Mouse (Mus musculus) MEL (cell line): ENCODE data around the gene Eri3. TPM values are rescaled to one million over a fixed set of nuclear protein-coding genes. Genes with fewer than 3 reads are reported as not detected.
A peak's percentile ranks its signal among the peaks of the same experiment; 100 is the strongest.

Experiments used
- DNase-seq: peaks from one replicate; pipeline ENCODE4 v3.0.0; 2011; ENCODE audit warnings: low read depth, low spot score
- H3K27ac ChIP-seq: 2 replicates; pipeline ENCODE4 v1.5.1; 2012; ENCODE audit warnings: low read depth, mild to moderate bottlenecking, control low read depth, low read length, moderate library complexity; ENCODE audit not compliant: control insufficient read depth
- H3K27me3 ChIP-seq, 2 experiments: fragments of 150-350 bp in 1 of 2; sonication (generic) in 1 of 2; 2 replicates each; pipeline ENCODE4 v1.6.1; 2012; ENCODE audit warnings: low read length in 2 of 2, mild to moderate bottlenecking in 2 of 2, improper control_type of control experiment in 1 of 2, moderate library complexity in 1 of 2; ENCODE audit not compliant: insufficient read depth in 2 of 2, control insufficient read depth in 1 of 2
- H3K36me3 ChIP-seq, 2 experiments: 2 replicates each; pipeline ENCODE4 v1.6.1; 2012 to 2014; ENCODE audit warnings: low read length in 2 of 2, improper control_type of control experiment in 1 of 2, inconsistent platforms in 1 of 2, mild to moderate bottlenecking in 1 of 2; ENCODE audit not compliant: insufficient read depth in 2 of 2, control insufficient read depth in 1 of 2
- H3K4me1 ChIP-seq, 2 experiments: fragments of 150-350 bp in 1 of 2; sonication (generic) in 1 of 2; 2 replicates each; pipeline ENCODE4 v1.6.1; 2012; ENCODE audit warnings: low read length in 2 of 2, improper control_type of control experiment in 1 of 2, mild to moderate bottlenecking in 1 of 2; ENCODE audit not compliant: insufficient read depth in 2 of 2, control insufficient read depth in 1 of 2
- H3K4me3 ChIP-seq, 2 experiments: fragments of 150-350 bp in 1 of 2; sonication (generic) in 1 of 2; 2 replicates each; pipeline ENCODE4 v1.5.1; 2012; ENCODE audit warnings: low read depth in 2 of 2, low read length in 2 of 2, mild to moderate bottlenecking in 2 of 2, moderate library complexity in 2 of 2, control low read depth in 1 of 2, improper control_type of control experiment in 1 of 2; ENCODE audit not compliant: control insufficient read depth in 1 of 2, insufficient read depth in 1 of 2
- H3K79me2 ChIP-seq: 2 replicates; pipeline ENCODE4 v1.6.1; 2012; ENCODE audit warnings: mild to moderate bottlenecking, low read length, moderate library complexity; ENCODE audit not compliant: control insufficient read depth, poor library complexity, insufficient read depth
- H3K9ac ChIP-seq: 2 replicates; pipeline ENCODE4 v1.6.1; 2012; ENCODE audit warnings: low read depth, mild to moderate bottlenecking, control low read depth, low read length, moderate library complexity; ENCODE audit not compliant: control insufficient read depth, poor library complexity, severe bottlenecking
- H3K9me3 ChIP-seq: fragments of 150-350 bp; sonication (generic); replicated peaks from 2 replicates; pipeline ENCODE4 v1.6.1; 2012; ENCODE audit warnings: mild to moderate bottlenecking, low read length, improper control_type of control experiment, moderate library complexity; ENCODE audit not compliant: insufficient read depth
- CTCF ChIP-seq, 3 experiments: IDR thresholded peaks in 2 of 3; conservative IDR thresholded peaks in 1 of 3; 2 replicates each; pipeline ENCODE4 v1.5.1; 2011 to 2012; ENCODE audit warnings: low read length in 3 of 3, low read depth in 2 of 3, mild to moderate bottlenecking in 2 of 3, improper control_type of control experiment in 1 of 3, inconsistent platforms in 1 of 3, mixed read lengths in 1 of 3, moderate library complexity in 1 of 3; ENCODE audit not compliant: control insufficient read depth in 1 of 3, insufficient read depth in 1 of 3, poor library complexity in 1 of 3, severe bottlenecking in 1 of 3
- EP300 ChIP-seq, 2 experiments: IDR thresholded peaks; 2 replicates each; pipeline ENCODE4 v1.6.1; 2011; ENCODE audit warnings: improper control_type of control experiment in 2 of 2, low read length in 2 of 2, low read depth in 1 of 2, mild to moderate bottlenecking in 1 of 2
- GATA1 ChIP-seq: IDR thresholded peaks from 2 replicates; pipeline ENCODE4 v1.6.1; 2011; ENCODE audit warnings: low read depth, low read length, improper control_type of control experiment
- MAZ ChIP-seq: IDR thresholded peaks from 2 replicates; pipeline ENCODE4 v1.6.1; 2012; ENCODE audit warnings: low read depth, mild to moderate bottlenecking, inconsistent platforms, low read length, improper control_type of control experiment
- MEF2A ChIP-seq: IDR thresholded peaks from 2 replicates; pipeline ENCODE4 v1.6.1; 2014; ENCODE audit warnings: low read depth, mild to moderate bottlenecking, inconsistent platforms, low read length, improper control_type of control experiment; ENCODE audit not compliant: poor library complexity, insufficient replicate concordance, severe bottlenecking; ENCODE audit errors: extremely low read depth
- POLR2AphosphoS2 ChIP-seq: IDR thresholded peaks from 2 replicates; pipeline ENCODE4 v1.6.1; 2011; ENCODE audit warnings: low read length, improper control_type of control experiment
- RCOR1 ChIP-seq: IDR thresholded peaks from 2 replicates; pipeline ENCODE4 v1.6.1; 2012; ENCODE audit warnings: low read depth, mild to moderate bottlenecking, inconsistent platforms, low read length, improper control_type of control experiment
- SIN3A ChIP-seq: IDR thresholded peaks from 2 replicates; pipeline ENCODE4 v1.6.1; 2012; ENCODE audit warnings: low read length, improper control_type of control experiment, inconsistent platforms
- TBP ChIP-seq: IDR thresholded peaks from 2 replicates; pipeline ENCODE4 v1.8.0; 2011; ENCODE audit warnings: low read depth, low read length, improper control_type of control experiment
- USF1 ChIP-seq: IDR thresholded peaks from 2 replicates; pipeline ENCODE4 v1.6.1; 2014; ENCODE audit warnings: low read depth, mild to moderate bottlenecking, inconsistent platforms, low read length, improper control_type of control experiment, moderate library complexity
- ZMIZ1 ChIP-seq: IDR thresholded peaks from 2 replicates; pipeline ENCODE4 v1.6.1; 2012; ENCODE audit warnings: low read depth, mild to moderate bottlenecking, inconsistent platforms, low read length, improper control_type of control experiment, moderate library complexity
- polyA plus RNA-seq, 2 experiments: library from polyadenylated mRNA; stranded (reverse) in 1 of 2; unstranded in 1 of 2; fragments of >175 nt in 1 of 2; fragments of >200 nt in 1 of 2; gene quantifications; 2 replicates each; pipeline versions ENCODE4 v1.2.1 to v1.2.4; 2012; ENCODE audit warnings: low replicate concordance in 2 of 2, low read depth in 1 of 2; ENCODE audit not compliant: insufficient read length in 2 of 2, insufficient read depth in 1 of 2, missing spikeins in 1 of 2
- total RNA-seq: library from RNA; depleted of rRNA; stranded (reverse); fragments of 300-350 nt; gene quantifications from 2 replicates; pipeline ENCODE4 v1.2.3, GENCODE M21; 2012

The Eri3 gene
- total and polyA plus RNA-seq, 3 experiments: 36.7 to 63.9 TPM; not detected in 1

DNA sequence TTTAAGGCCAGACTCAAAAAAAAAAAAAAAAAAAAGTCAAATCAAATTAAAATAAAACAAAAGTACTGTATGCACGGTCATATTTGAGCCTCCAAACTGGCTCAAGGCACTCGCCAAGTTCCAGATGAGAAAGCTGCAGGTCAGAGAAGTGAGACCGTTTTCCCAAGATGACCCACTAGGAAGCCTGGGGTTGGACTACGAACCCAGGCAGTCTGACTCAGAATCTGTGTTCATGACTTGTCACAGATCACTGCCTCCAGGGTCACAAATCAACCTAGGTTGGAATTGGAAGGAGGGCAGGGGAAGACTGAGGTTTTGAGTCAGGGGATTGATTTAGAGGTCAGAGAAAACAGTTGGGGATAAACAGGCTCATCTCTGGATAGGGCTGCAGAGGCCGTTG lies 9.6 kb upstream of the Eri3 start (continued):
- no peak for TF ChIP-seq POLR2AphosphoS2

DNA sequence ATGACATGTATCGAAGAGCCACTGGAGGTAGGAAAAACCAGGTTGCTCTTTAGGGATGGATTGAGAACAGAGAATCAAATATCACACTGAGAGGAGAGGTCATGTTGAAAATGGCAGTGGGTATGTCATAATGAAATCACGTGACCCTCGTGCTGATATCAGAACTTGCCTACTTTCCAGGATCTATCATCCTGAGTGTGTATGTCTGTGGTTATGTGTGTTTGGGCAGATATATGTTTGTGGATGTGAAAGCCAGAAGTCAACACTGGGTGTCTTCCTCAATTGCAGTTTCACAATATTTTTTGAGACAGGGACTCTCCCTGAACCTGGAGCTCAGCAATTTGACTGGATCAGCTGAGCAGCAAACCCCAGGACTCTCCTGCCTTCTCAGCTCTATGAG lies 4.7 kb upstream of the Eri3 start:
- H3K9me3 ChIP-seq: no peaks in the 10 kb centered on the region
- H3K4me3 ChIP-seq: no peak overlapping the region
- peaks cover under 1% of the 10 kb centered on the region; the same call in 1 of the 2 replicates for H3K79me2 ChIP-seq
- no peak for DNase-seq
- TF ChIP-seq SIN3A: no peak
- H3K4me1 ChIP-seq: peaks cover 0 to 12% of the 10 kb centered on the region in 2 experiments; a peak in 3 of 4 replicates
- no peak overlapping the region for H3K27ac ChIP-seq
- no peak overlapping the region for H3K9ac ChIP-seq
- peaks cover 0 to 14% of the 10 kb centered on the region in 2 experiments; a peak in 2 of 4 replicates for H3K36me3 ChIP-seq
- 0 out of 4 replicates have a peak, but pooled peaks cover 0 to 1% of the 10 kb centered on the region in 2 experiments for H3K27me3 ChIP-seq

DNA sequence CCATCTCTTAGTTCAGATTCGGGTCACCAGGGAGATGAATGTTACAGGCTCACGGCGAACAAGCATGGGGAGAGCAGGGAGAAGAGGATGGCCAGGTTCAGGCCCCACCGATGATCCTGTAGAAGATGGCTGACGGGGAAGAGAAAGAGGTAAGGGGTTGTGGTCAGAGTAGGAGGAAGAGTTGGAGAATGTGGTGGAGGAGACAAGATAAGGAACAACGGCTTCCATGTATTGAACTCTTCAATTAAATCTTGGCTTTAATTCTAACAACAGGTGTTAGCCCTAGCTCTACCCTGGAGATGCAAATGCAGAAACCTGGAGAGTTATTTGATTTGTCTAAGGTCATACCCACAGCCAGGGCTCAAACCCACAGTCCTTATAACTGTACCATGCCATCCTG lies 3.5 kb upstream of the Eri3 start:
- TF ChIP-seq GATA1 (peak; percentile 24; the same call in 1 of the 2 replicates), EP300 (IDR thresholded peaks at IDR 0.05; ENCODE audit: low read depth in 1 of 2, low read length in 2 of 2) (peak in 1 of 2 experiments; percentile 57; a peak in 2 of 4 replicates), RCOR1 (peak; percentile 52; the same call in 1 of the 2 replicates), MEF2A (no peak), TBP (no peak)
- no peak for DNase-seq
- peaks cover 0 to 19% of the 10 kb centered on the region in 2 experiments; a peak in 2 of 4 replicates for H3K36me3 ChIP-seq

DNA sequence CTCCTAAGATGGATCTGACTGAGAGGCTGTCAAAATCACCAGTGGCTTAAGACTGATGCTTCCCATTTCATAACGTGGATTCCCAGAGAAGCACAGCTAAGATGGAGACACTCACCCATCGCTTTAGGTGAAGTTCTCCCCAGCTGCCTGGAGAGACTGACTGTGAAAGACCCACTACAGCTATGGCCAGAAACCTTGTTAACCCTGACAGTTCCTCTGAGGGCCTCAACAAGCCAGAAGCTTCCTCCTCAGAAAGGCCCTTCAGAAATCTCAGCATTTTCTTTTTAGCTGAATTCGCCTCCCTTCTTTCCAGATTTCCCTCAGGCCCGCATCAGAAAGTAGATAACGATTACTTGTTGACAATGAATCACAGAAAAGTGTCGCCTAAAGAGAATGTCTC lies 589 bp upstream of the Eri3 start:
- peak overlapping the region; percentile 41 to 43 for H3K4me3 ChIP-seq
- H3K36me3 ChIP-seq: peaks cover 0 to 21% of the 10 kb centered on the region in 2 experiments; a peak in 2 of 4 replicates
- no peak for TF ChIP-seq MAZ
- no peak for TF ChIP-seq ZMIZ1
- no peak for TF ChIP-seq CTCF (IDR thresholded peaks at IDR 0.05 in 2 of 3, conservative IDR thresholded peaks at IDR 0.05 in 1 of 3; ENCODE audit: control insufficient read depth in 1 of 3, insufficient read depth in 1 of 3, low read depth in 2 of 3, low read length in 3 of 3, poor library complexity in 1 of 3, severe bottlenecking in 1 of 3)
- no peak for TF ChIP-seq USF1
- TF ChIP-seq RCOR1: peak; percentile 55; the same call in 1 of the 2 replicates
- no peak for TF ChIP-seq POLR2AphosphoS2
- no peak for DNase-seq
- peaks cover 10% of the 10 kb centered on the region for H3K79me2 ChIP-seq
- H3K27me3 ChIP-seq: no peaks in the 10 kb centered on the region
- H3K27ac ChIP-seq: no peak overlapping the region
- H3K9me3 ChIP-seq: no peaks in the 10 kb centered on the region
- peak overlapping the region; percentile 21; the same call in 1 of the 2 replicates for H3K9ac ChIP-seq
- peaks cover 0 to 24% of the 10 kb centered on the region in 2 experiments; a peak in 3 of 4 replicates for H3K4me1 ChIP-seq

More for the DNA sequence above, 3.5 kb upstream of the Eri3 start:
- Histone ChIP-seq H3K9ac (no peak overlapping the region), H3K79me2 (peaks cover 7% of the 10 kb centered on the region), H3K27me3 (0 out of 4 replicates have a peak, but pooled peaks cover 0 to 1% of the 10 kb centered on the region in 2 experiments), H3K27ac (no peak overlapping the region), H3K9me3 (no peaks in the 10 kb centered on the region), H3K4me3 (no peak overlapping the region), H3K4me1 (peaks cover 0 to 21% of the 10 kb centered on the region in 2 experiments; a peak in 3 of 4 replicates)
